Mouse (Mus musculus) lung, postnatal 10 days (tissue): ENCODE data around the gene Zfp800.

Experiments
- DNase-seq: peaks from one replicate; pipeline ENCODE4 v3.0.0; 2021

The Zfp800 gene

DNA sequence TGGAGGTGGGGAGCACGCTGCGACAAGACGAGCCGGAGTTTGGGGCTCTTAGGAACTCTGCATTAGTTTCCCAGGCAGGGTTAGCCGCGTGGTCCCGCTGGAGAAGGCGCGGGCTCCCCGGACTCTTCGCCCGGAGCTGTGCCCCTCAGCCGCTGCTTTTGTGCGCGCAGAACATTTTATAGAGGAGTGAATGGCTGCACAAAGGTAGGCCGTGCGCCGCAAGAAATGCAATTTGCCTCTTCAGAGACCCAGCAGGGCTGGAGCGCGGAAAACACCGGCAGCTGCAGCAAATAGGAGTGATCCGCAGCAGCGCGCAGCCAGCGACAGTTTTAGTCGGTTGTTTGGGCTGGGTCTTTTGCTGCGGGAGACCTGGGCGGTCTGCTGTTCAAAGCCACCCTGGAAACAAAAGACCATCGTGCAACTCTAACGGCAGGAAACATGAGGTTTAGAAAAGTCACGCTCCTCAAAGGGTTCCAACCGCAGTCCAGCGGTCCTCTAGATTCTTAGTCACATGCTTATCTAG is at the start of gene Zfp800:
Zfp800 (minus strand) TSS at position 325 of the 523 bp plus-strand sequence.
- no peak for DNase-seq

DNA sequence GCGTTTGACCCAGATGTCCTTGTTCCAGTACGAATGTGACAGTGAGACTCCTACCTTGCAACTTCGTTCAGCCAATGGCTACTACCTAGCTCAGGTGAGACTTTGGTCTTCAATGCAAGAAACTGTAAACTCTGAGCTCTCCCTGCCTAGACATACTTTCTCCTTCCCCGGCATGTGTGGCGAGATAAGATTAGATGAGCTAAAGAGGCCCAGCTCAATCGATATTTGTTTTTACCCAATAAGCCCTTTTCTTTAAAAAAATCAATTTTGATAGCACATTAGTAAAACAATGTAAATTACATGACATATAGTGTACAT is 33.7 kb upstream of the Zfp800 start:
- no peak for DNase-seq

DNA sequence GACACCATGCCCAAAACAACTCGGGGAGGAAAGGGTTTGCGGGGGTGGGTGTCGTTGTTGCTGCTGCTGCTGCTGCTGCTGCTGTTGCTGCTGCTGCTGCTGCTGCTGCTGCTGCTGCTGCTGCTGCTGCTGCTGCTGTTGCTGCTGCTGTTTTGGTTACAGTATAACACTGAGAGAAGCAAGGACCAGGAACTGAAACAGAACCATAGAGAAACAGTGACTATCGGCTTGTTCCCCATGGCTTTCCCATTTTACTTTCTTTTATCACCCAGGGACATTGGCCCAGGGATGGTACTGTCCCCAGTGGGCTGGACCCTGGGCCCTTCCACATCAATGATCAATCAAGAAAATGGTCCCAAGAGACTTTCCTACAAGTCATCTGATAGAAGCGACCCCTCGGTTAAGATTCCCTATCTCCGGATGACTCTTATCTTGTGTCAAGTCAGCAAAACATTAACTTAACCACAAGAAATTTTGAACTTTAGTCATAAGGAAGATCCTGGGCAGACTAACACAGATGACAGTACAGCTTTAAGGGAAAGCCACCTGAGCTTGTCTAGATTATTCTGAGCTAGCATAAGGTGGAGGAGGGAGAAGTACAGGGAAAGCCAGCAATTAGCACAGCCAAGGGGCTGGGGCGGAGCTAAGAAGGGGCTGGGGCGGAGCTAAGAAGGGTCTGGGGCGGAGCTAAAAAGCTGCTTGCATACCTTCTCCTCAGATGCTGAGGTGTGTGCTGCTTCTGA is 33.2 kb upstream of the Zfp800 start:
- peak; percentile 63 for DNase-seq

DNA sequence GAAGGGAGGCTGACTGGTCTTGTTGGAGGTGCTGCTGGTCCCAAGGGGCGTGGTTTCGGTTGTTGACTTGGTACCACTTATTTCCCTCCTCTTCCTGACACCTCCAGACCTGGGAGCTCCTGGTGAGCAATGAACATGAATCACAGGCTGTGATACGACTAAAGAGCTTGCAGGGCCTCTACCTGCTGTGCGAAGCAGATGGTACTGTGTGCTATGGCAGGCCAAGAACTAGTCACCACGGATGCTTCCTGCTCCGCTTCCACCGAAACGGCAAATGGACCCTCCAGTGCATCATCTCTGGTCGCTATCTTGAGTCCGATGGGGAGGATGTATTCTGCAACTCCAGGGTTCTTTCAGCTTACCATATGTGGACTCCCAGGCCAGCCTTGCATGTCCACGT is 32.1 kb upstream of the Zfp800 start:
- no peak for DNase-seq

GRCm38 (mm10) chr6:28428290-28428689 is 30.5 kb upstream of the Zfp800 start, which contains the start of gene Gcc1:
Gene Gcc1 (minus strand): TSS chr6:28428390.
- no peak for DNase-seq

GRCm38 (mm10) chr6:28427096-28427839 is 29.5 kb upstream of the Zfp800 start, which contains the start of gene Fscn3:
Gene Fscn3 (plus strand): TSS chr6:28427789.
- DNase-seq = peak; percentile 17

- no peak for DNase-seq
These were observed 27.2 kb upstream of the Zfp800 start for GRCm38 (mm10) chr6:28425019-28425418.

- peak; percentile 57 for DNase-seq
These were observed 26.2 kb upstream of the Zfp800 start for GRCm38 (mm10) chr6:28423767-28424695.

- peak; percentile 97 for DNase-seq
These were observed 25.5 kb upstream of the Zfp800 start, which contains the start of gene Arf5 for GRCm38 (mm10) chr6:28423313-28423712. Gene Arf5 (plus strand): TSS chr6:28423560.

- DNase-seq = no peak
These were observed 25.0 kb upstream of the Zfp800 start for GRCm38 (mm10) chr6:28422651-28423290.

GRCm38 (mm10) chr6:28421469-28422000 is 23.7 kb upstream of the Zfp800 start:
- peak; percentile 98 for DNase-seq

- no peak for DNase-seq
These were observed 23.1 kb upstream of the Zfp800 start for GRCm38 (mm10) chr6:28420865-28421264.

GRCm38 (mm10) chr6:28420361-28420760 is 22.6 kb upstream of the Zfp800 start:
- DNase-seq = no peak

DNA sequence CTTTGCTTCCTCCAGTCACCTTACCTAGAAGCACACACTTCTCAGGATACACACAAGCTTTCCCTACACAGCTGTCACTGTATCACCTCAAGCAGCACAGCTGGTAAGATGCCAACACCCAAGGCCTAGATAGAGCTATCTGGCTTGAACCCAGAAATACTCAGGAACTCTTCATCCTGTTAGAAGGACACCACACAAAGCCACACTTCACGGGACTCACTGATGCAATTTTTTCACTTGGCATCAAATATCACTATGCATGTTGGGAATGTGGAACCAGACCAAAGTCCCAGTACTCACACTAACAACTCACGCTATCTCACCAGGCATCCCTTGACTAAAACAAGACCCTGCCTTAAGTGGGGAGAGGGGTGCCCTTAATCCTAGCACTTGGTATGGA is 21.9 kb upstream of the Zfp800 start:
- DNase-seq = no peak

DNA sequence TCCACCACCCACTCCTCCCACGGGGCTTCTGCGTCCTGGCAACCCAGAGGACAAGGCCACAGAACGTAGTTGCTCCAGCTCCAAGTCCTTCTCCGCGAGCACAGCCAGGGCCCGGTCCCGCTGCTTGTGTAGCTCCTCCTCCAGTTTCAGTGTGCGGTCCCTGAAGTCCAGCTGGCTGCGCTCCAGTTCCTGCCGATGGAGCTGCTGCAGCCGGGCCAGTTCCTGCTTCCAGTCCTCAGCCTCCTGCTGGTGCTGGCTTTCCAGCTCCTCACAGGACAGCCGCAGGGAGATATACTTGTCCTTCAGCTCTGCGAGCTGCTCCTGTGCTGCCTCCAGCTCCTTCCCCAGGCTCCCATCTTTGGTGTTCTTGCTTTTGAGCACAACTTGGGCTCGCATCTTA is 20.6 kb upstream of the Zfp800 start:
- DNase-seq = peak; percentile 83

GRCm38 (mm10) chr6:28416981-28417380 is 19.2 kb upstream of the Zfp800 start:
- no peak for DNase-seq

DNA sequence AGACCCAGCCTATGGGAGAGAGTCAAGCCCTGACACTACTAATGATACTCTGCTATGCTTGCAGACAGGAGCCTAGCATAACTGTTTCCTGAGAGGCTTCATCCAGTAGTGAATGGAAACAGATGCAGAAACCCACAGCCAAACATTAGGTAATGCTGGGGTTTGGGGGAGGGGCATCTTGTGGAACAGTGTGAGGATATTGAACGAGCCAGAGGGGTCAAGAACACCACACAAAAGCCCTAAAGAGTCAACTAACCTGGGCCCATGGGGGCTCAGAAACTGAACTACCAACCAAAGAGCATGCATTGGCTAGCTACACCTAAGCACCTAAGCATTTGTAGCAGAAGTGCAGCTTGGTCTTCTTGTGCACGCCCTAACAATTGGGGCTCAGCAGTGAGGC is 13.4 kb upstream of the Zfp800 start:
- no peak for DNase-seq

DNA sequence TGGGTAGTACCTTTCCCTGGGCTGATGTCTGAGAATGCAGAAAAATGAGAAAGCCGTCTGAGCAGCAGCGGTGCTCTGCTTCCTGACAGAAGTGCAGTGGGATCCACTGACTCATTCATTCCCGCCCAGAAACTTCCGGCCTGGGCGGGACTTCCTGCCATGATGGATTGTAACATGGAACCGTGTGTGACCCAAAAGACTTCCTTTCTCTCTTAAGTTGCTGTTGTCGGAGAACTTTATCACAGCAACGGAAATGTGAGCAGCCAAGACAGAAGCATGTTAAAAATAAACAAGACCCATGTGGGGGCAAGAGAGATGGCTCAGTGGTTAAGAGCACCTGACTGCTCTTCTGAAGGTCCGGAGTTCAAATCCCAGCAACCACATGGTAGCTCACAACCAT is 12.2 kb upstream of the Zfp800 start:
- DNase-seq = peak; percentile 54

DNA sequence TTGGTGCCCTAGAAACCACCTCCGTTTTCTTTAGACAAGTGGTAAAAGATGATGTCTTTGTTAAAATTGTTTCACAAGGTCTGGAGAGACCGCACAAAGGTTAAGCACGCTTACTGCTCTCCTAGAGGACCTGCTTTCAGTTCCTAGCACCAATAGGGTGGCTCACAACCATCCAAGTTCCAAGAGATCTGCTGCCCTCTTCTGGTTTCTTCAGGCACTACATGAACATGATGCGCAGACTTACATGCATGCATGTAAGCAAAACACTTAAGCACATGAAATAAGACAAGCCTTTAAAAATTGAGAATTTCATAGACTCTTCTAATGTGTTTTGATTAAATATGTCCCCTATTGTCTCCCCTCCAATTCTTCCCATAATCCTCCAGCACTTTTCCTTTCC is 2.0 kb upstream of the Zfp800 start:
- no peak for DNase-seq

DNA sequence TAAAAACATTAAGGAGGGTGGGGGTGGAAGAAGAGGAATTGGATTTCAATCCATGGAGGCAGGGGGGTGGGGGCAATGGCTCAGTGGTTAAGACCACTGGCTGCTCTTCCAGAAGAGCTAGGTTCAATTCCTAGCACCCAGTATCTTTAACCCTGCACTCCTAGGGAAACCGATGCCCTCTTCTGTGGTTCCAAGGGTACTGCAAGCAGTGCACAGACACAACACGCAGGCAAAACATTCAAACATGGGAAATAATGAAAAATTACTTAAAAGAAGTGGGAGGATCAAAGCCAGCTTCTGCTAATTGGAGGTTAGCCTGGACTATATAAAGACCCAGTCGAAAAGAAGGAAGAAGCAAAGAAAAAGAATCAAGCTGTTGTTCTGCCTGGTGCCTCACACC is 921 bp upstream of the Zfp800 start:
- DNase-seq = no peak

- DNase-seq = no peak
These were observed 850 bp downstream of the Zfp800 start for GRCm38 (mm10) chr6:28396853-28397457.
